ENCODE assay signal across 8 mouse cellular contexts in genomic region chr11:28853102-28853800, GRCm38 (mm10). TPM values are rescaled to one million over a fixed set of nuclear protein-coding genes. Genes with fewer than 3 reads are reported as not detected.
DNase-seq lines count a peak whose midpoint lies in the region; ATAC-seq and TF ChIP-seq lines count a peak whose summit lies in the region.

Gene Efemp1 (plus strand): TSS chr11:28853204.

- H3K4me1 ChIP-seq in embryonic facial prominence, embryonic 12.5 days = peaks cover 7% of the 10 kb centered on the region
- peaks cover 17% of the 10 kb centered on the region for H3K4me1 ChIP-seq in heart, embryonic 13.5 days
- no peaks in the 10 kb centered on the region for H3K4me1 ChIP-seq in kidney, embryonic 14.5 days (ENCODE audit: control insufficient read depth, insufficient read depth, low read length)
- no peaks in the 10 kb centered on the region for H3K4me1 ChIP-seq in liver, adult 2 months (ENCODE audit: control insufficient read depth, insufficient read depth, low read length)

- H3K79me2 ChIP-seq in liver, adult 2 months (ENCODE audit: control insufficient read depth, insufficient read depth, low read length) = no peaks in the 10 kb centered on the region

- peak; percentile 89 for ATAC-seq in embryonic facial prominence, embryonic 12.5 days (ENCODE audit: insufficient number of reproducible peaks, insufficient read depth, low FRiP score, low TSS enrichment)
- no peak for ATAC-seq in heart, embryonic 13.5 days (ENCODE audit: extremely low read depth, insufficient number of reproducible peaks, low FRiP score, low TSS enrichment)
- peak; percentile 95 for ATAC-seq in kidney, embryonic 14.5 days (ENCODE audit: low FRiP score, low TSS enrichment)

- peak within 1 kb of the TSS; percentile 85 for H3K4me2 ChIP-seq in embryonic facial prominence, embryonic 12.5 days (replicated peaks)
- peak within 1 kb of the TSS; percentile 97 for H3K4me2 ChIP-seq in heart, embryonic 13.5 days
- H3K4me2 ChIP-seq in kidney, embryonic 14.5 days (replicated peaks; ENCODE audit: low read depth, low read length) = peak within 1 kb of the TSS; percentile 90

- under 1% methylated on average over 30 of the region's 30 CpGs for WGBS in embryonic facial prominence, embryonic 12.5 days
- WGBS in heart, embryonic 13.5 days = 2% methylated on average over 30 of the region's 30 CpGs
- under 1% methylated on average over 29 of the region's 30 CpGs for WGBS in kidney, embryonic 14.5 days
- WGBS in liver, adult 2 months = 2% methylated on average over 30 of the region's 30 CpGs

- peak within 1 kb of the TSS; percentile 61 for H3K9ac ChIP-seq in embryonic facial prominence, embryonic 12.5 days
- peak within 1 kb of the TSS; percentile 78 for H3K9ac ChIP-seq in heart, embryonic 13.5 days
- peak within 1 kb of the TSS; percentile 40; the same call in 1 of the 2 replicates for H3K9ac ChIP-seq in kidney, embryonic 14.5 days (ENCODE audit: low read depth, low read length)
- H3K9ac ChIP-seq in liver, adult 2 months (ENCODE audit: low read depth, low read length) = peak within 1 kb of the TSS; percentile 17; the same call in 1 of the 2 replicates

- H3K27me3 ChIP-seq in embryonic facial prominence, embryonic 12.5 days = no peaks in the 10 kb centered on the region
- peaks cover 28% of the 10 kb centered on the region for H3K27me3 ChIP-seq in heart, embryonic 13.5 days (replicated peaks)
- no peaks in the 10 kb centered on the region; the same call in 1 of the 2 replicates for H3K27me3 ChIP-seq in kidney, embryonic 14.5 days (ENCODE audit: control insufficient read depth, insufficient read depth, low read length)
- no peaks in the 10 kb centered on the region for H3K27me3 ChIP-seq in liver, adult 2 months (ENCODE audit: control insufficient read depth, insufficient read depth, low read length)

- no peaks in the 10 kb centered on the region for H3K9me3 ChIP-seq in embryonic facial prominence, embryonic 12.5 days
- no peaks in the 10 kb centered on the region for H3K9me3 ChIP-seq in heart, embryonic 13.5 days
- H3K9me3 ChIP-seq in kidney, embryonic 14.5 days (ENCODE audit: control insufficient read depth, low read length) = no peaks in the 10 kb centered on the region

- no peaks in the 10 kb centered on the region for H3K36me3 ChIP-seq in embryonic facial prominence, embryonic 12.5 days
- no peaks in the 10 kb centered on the region for H3K36me3 ChIP-seq in heart, embryonic 13.5 days
- H3K36me3 ChIP-seq in kidney, embryonic 14.5 days (ENCODE audit: control insufficient read depth, insufficient read depth, low read length) = no peaks in the 10 kb centered on the region
- no peaks in the 10 kb centered on the region for H3K36me3 ChIP-seq in liver, adult 2 months (ENCODE audit: control insufficient read depth, insufficient read depth, low read length)

- TF ChIP-seq CTCF in liver, adult 2 months (IDR thresholded peaks at IDR 0.05; ENCODE audit: low read depth, low read length) = no peak

- no peak for TF ChIP-seq POLR2A in liver, adult 2 months (IDR thresholded peaks at IDR 0.05; ENCODE audit: extremely low read depth, insufficient read depth, low read length)

- DNase-seq in adrenal gland, postnatal 10 days = peak; percentile 43
- no peak for DNase-seq in liver, adult 2 months (ENCODE audit: extremely low read depth, low read depth, low spot score)
- DNase-seq in neural tube, embryonic 10.5 days (ENCODE audit: extremely low spot score, low spot score) = peak; percentile 65
- DNase-seq in urinary bladder, postnatal 14 days (ENCODE audit: low spot score) = peak; percentile 66
- DNase-seq in cerebellum, adult 9-11 months = no peak

- H3K27ac ChIP-seq in embryonic facial prominence, embryonic 12.5 days = peak within 1 kb of the TSS; percentile 24; the same call in 1 of the 2 replicates
- no peak within 1 kb of the TSS for H3K27ac ChIP-seq in heart, embryonic 13.5 days (replicated peaks)
- no peak within 1 kb of the TSS for H3K27ac ChIP-seq in kidney, embryonic 14.5 days (ENCODE audit: low read depth, low read length)
- no peak within 1 kb of the TSS for H3K27ac ChIP-seq in liver, adult 2 months (replicated peaks; ENCODE audit: insufficient read depth, low read depth, low read length)

- peak within 1 kb of the TSS; percentile 53 for H3K4me3 ChIP-seq in embryonic facial prominence, embryonic 12.5 days
- peak within 1 kb of the TSS; percentile 66 for H3K4me3 ChIP-seq in heart, embryonic 13.5 days
- H3K4me3 ChIP-seq in kidney, embryonic 14.5 days (ENCODE audit: low read length) = peak within 1 kb of the TSS; percentile 58
- peak within 1 kb of the TSS; percentile 56 for H3K4me3 ChIP-seq in liver, adult 2 months (ENCODE audit: insufficient read depth, low read depth, low read length)

RNA-seq across cellular contexts. Expression of gene Efemp1, which starts in this region (rescaled TPM):
- 10 to 100 TPM; 19.7 to 25.0 TPM for total RNA-seq in adrenal gland, postnatal 10 days (2021)
- polyA plus RNA-seq in embryonic facial prominence, embryonic 12.5 days (2016; fragmentation: Nextera tagmentation; extraction: Ambion mirVana) = 52.7 and 58.8 TPM in 2 replicates
- polyA plus RNA-seq in heart, embryonic 13.5 days (2015; fragmentation: Nextera tagmentation; extraction: Ambion mirVana) = 11.0 and 16.0 TPM in 2 replicates
- polyA plus RNA-seq in kidney, embryonic 14.5 days (2014; fragmentation: Nextera tagmentation; extraction: Ambion mirVana) = 11.5 and 12.8 TPM in 2 replicates
- 7.7 TPM in 2 replicates for total RNA-seq in liver, adult 2 months (2014; rRNA removed)
- polyA plus RNA-seq in liver, adult 2 months (2012; rRNA removed) = 7.2 and 7.4 TPM in 2 replicates

Comparison
In these comparisons a context has a peak if more than half of its experiments do, and no peak if none do; other contexts are left out.
1. DNase-seq: peak in adrenal gland, postnatal 10 days (single experiment), neural tube, embryonic 10.5 days (single experiment) and urinary bladder, postnatal 14 days (single experiment); none in liver, adult 2 months (single experiment) and cerebellum, adult 9-11 months (single experiment).
2. H3K9ac ChIP-seq: peak in every context shown above with its lines; median percentile 78 in heart, embryonic 13.5 days; 61 in embryonic facial prominence, embryonic 12.5 days; 40 in kidney, embryonic 14.5 days; 17 in liver, adult 2 months.
3. Peak in every context shown above with its lines, with median percentiles within 50 percentile points of each other: H3K4me2 ChIP-seq and H3K4me3 ChIP-seq.